Mouse (Mus musculus): ENCODE data around the gene Topaz1. TPM values are rescaled to one million over a fixed set of nuclear protein-coding genes. Genes with fewer than 3 reads are reported as not detected.
A peak's percentile ranks its signal among the peaks of the same experiment; 100 is the strongest.

Topaz1 gene
- not detected in 2 replicates for total RNA-seq (2014; fragmentation: Nextera tagmentation)
- total RNA-seq (2017): 0.11 TPM in 1 of 2 replicates, not detected in the other
- not detected in 2 replicates for polyA plus RNA-seq (2012)

DNA sequence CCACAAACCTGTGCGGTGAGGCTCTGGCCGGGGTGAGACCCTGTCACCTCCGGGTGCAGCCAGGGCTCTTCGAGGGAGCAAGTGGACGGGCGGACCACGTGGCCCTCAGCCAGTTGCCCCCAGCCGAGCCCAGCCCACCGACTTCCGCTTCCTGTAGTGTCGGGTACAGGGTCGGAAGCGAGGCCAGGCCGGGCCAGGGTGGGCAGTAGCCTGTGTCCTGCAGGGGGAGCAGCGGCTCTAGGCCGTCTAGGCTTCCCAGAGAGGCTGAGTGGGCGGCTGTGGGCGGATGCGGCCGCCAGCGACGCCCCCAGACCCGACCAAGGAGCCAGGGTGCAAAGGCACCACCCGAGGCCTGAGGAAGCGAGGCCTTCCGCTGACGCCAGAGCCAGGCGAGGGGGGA lies at the start of gene Topaz1:
Gene Topaz1, plus strand, starts transcription at position 287 of the 400 bp plus-strand sequence.
- DNase-seq (ENCODE audit: low spot score): no peak
- ATAC-seq (ENCODE audit: extremely low read depth, insufficient number of reproducible peaks, low FRiP score, poor library complexity, severe bottlenecking): no peak
- Histone ChIP-seq H3K27me3 (ENCODE audit: insufficient read depth, low read length) (peaks cover 8% of the 10 kb centered on the region; the same call in 1 of the 2 replicates), H3K4me3 (ENCODE audit: low read depth, low read length) (no peak within 1 kb of the TSS), H3K4me1 (ENCODE audit: insufficient read depth, low read depth, low read length) (no peaks in the 10 kb centered on the region), H3K36me3 (replicated peaks) (no peaks in the 10 kb centered on the region), H3K9me3 (replicated peaks) (no peaks in the 10 kb centered on the region)
- TF ChIP-seq GATA1 (IDR thresholded peaks at IDR 0.05; ENCODE audit: borderline replicate concordance, low read length) (no peak), CTCF (IDR thresholded peaks at IDR 0.05; ENCODE audit: low read depth, low read length) (no peak), POLR2AphosphoS5 (IDR thresholded peaks at IDR 0.05; ENCODE audit: insufficient replicate concordance, low read depth, low read length) (no peak)

DNA sequence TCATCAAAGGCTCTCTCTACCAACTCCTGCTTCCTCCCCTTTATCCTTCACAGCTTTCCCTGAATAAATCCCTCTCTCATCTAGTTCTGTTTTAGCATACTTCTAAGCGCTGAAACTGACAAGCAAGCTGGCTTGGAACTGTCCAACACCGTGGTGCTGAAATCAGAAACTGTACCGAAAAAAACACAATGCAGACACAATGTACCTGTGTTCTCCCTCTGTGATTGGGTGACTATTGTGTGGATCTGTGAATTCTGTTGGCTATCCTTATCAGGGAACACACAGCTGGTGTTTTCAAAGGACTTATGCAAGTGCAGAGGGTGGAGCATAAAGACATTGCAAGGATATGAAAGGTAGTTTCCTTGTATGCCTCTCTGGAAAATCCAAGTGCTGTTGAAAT lies 45.3 kb upstream of the Topaz1 start:
- DNase-seq (ENCODE audit: low spot score) (peak; percentile 4), ATAC-seq (ENCODE audit: extremely low read depth, insufficient number of reproducible peaks, low FRiP score, poor library complexity, severe bottlenecking) (no peak)
- no peaks in the 10 kb centered on the region for H3K36me3 ChIP-seq (replicated peaks)
- no peaks in the 10 kb centered on the region for H3K9me3 ChIP-seq (replicated peaks)
- H3K4me3 ChIP-seq (ENCODE audit: low read depth, low read length): no peak overlapping the region
- H3K27me3 ChIP-seq (ENCODE audit: insufficient read depth, low read length): no peaks in the 10 kb centered on the region
- no peaks in the 10 kb centered on the region for H3K4me1 ChIP-seq (ENCODE audit: insufficient read depth, low read depth, low read length)
- TF ChIP-seq CTCF (IDR thresholded peaks at IDR 0.05; ENCODE audit: low read depth, low read length) (no peak), GATA2 (IDR thresholded peaks at IDR 0.05; ENCODE audit: borderline replicate concordance, low read depth, low read length) (no peak), POLR2AphosphoS5 (IDR thresholded peaks at IDR 0.05; ENCODE audit: insufficient replicate concordance, low read depth, low read length) (no peak)

DNA sequence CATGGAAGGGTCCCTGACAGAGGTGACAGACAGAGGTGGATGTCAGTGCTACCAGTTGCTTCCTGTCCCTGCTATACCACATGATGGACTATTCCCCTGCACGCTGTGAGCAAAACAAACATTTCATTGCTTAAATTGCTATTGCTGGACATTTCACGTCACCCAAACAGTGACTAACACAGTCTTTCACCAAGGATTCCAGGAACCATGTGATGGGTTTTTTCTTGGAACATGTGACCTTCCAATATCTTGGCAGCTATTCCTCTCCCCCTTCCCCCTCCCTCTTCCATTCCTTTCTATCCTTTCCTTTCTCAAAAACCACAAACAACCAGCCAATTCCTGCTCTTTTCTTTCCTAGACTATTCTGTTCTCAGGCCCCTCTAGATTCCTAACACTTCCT lies 33.3 kb upstream of the Topaz1 start:
- ATAC-seq (ENCODE audit: extremely low read depth, insufficient number of reproducible peaks, low FRiP score, poor library complexity, severe bottlenecking): no peak
- H3K27me3 ChIP-seq (ENCODE audit: insufficient read depth, low read length): peaks cover 18% of the 10 kb centered on the region
- H3K36me3 ChIP-seq (replicated peaks): no peaks in the 10 kb centered on the region
- no peaks in the 10 kb centered on the region for H3K4me1 ChIP-seq (ENCODE audit: insufficient read depth, low read depth, low read length)
- H3K9me3 ChIP-seq (replicated peaks): no peaks in the 10 kb centered on the region
- DNase-seq (ENCODE audit: low spot score): no peak
- TF ChIP-seq CTCF (IDR thresholded peaks at IDR 0.05; ENCODE audit: low read depth, low read length) (no peak), TAL1 (conservative IDR thresholded peaks at IDR 0.05; ENCODE audit: low read depth, low read length) (no peak), GATA1 (IDR thresholded peaks at IDR 0.05; ENCODE audit: borderline replicate concordance, low read length) (no peak), POLR2AphosphoS5 (IDR thresholded peaks at IDR 0.05; ENCODE audit: insufficient replicate concordance, low read depth, low read length) (no peak), GATA2 (IDR thresholded peaks at IDR 0.05; ENCODE audit: borderline replicate concordance, low read depth, low read length) (no peak)
- no peak overlapping the region for H3K4me3 ChIP-seq (ENCODE audit: low read depth, low read length)

DNA sequence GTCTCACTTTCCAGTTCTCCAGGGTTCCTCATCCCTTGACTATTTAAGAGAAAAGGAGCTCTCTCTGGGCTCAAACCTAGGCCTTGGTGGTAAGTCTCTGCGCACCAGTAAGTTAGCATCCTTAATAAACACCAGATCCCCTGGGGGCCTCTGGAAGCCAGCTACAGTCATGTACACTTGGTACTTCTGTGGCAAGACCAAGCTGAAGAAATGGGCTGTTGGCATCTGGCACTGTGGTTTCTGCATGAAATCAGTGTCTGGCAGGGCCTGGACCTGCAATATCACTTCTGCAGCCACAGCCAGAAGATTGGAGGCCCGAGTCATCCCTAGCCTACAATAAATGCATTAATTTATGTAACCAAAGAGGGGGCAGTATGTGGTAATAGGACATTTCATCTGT lies 32.1 kb upstream of the Topaz1 start:
- Histone ChIP-seq H3K4me1 (ENCODE audit: insufficient read depth, low read depth, low read length) (no peaks in the 10 kb centered on the region), H3K27me3 (ENCODE audit: insufficient read depth, low read length) (peaks cover 25% of the 10 kb centered on the region), H3K4me3 (ENCODE audit: low read depth, low read length) (no peak overlapping the region), H3K36me3 (replicated peaks) (no peaks in the 10 kb centered on the region), H3K9me3 (replicated peaks) (no peaks in the 10 kb centered on the region)
- DNase-seq (ENCODE audit: low spot score) (no peak), ATAC-seq (ENCODE audit: extremely low read depth, insufficient number of reproducible peaks, low FRiP score, poor library complexity, severe bottlenecking) (no peak)
- TF ChIP-seq TAL1 (conservative IDR thresholded peaks at IDR 0.05; ENCODE audit: low read depth, low read length): no peak
- no peak for TF ChIP-seq GATA2 (IDR thresholded peaks at IDR 0.05; ENCODE audit: borderline replicate concordance, low read depth, low read length)
- no peak for TF ChIP-seq POLR2AphosphoS5 (IDR thresholded peaks at IDR 0.05; ENCODE audit: insufficient replicate concordance, low read depth, low read length)
- TF ChIP-seq CTCF (IDR thresholded peaks at IDR 0.05; ENCODE audit: low read depth, low read length): no peak
- TF ChIP-seq GATA1 (IDR thresholded peaks at IDR 0.05; ENCODE audit: borderline replicate concordance, low read length): no peak

DNA sequence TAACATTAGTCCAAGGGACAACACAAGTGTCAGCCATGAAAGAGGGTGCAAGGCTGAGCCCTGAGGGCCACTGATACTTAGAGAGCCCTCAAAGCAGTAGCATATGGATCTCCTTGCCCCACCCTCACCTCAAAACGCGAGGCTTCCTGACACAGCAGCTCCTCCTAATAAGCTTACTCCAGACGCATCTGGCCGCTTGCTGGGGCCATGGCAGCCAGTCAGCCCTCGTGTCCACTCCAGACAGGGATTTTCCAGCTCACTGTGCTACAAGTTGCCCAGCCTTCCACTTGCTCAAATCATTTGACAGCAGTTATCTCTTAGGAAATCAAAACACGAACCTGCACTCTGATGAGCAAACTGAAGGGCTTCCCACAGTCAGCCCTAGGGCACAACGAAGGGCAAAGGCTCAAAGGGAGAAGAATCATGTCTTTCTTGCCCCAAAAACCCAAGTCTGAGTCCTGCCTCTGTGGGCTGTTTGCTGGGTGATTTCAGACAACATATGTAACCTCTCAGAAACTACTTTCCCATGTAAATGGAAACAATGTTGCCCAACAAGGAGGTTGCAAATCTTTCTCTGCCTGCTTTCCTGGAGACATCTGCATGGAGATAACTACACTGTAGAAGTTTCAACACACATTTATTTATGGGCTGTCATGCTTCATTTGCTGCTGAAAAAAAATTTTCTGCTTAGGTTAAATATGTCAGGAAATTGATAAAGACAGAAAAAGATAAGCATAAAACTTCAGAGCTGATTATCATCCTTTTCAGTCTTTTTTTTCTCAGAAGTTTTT lies 30.8 kb upstream of the Topaz1 start:
- no peaks in the 10 kb centered on the region for H3K9me3 ChIP-seq (replicated peaks)
- no peak for TF ChIP-seq POLR2AphosphoS5 (IDR thresholded peaks at IDR 0.05; ENCODE audit: insufficient replicate concordance, low read depth, low read length)
- TF ChIP-seq TAL1 (conservative IDR thresholded peaks at IDR 0.05; ENCODE audit: low read depth, low read length): no peak
- TF ChIP-seq CTCF (IDR thresholded peaks at IDR 0.05; ENCODE audit: low read depth, low read length): no peak
- TF ChIP-seq GATA1 (IDR thresholded peaks at IDR 0.05; ENCODE audit: borderline replicate concordance, low read length): no peak
- TF ChIP-seq GATA2 (IDR thresholded peaks at IDR 0.05; ENCODE audit: borderline replicate concordance, low read depth, low read length): no peak

DNA sequence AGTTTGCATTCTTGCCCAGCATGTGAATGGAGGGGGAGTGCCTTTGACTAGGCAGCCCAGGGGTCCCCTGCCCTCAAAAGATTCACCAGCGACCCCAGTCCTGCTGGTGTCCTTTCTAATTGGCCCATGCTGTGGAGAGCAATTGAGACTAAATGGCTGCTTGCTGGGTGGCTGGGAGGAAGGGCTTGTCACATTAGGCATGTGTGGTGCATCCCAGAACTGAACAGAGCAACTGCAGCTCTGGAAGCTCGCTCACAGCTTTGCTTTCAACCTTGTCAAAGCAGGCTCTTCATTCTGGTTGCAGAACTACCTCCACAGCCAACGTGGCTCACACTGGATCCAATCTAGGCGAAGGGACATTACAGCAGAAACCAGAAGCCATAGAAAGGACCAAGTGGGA lies 24.9 kb upstream of the Topaz1 start:
- Histone ChIP-seq H3K36me3 (replicated peaks) (no peaks in the 10 kb centered on the region), H3K27me3 (ENCODE audit: insufficient read depth, low read length) (peaks cover 28% of the 10 kb centered on the region), H3K9me3 (replicated peaks) (no peaks in the 10 kb centered on the region), H3K4me1 (ENCODE audit: insufficient read depth, low read depth, low read length) (no peaks in the 10 kb centered on the region), H3K4me3 (ENCODE audit: low read depth, low read length) (no peak overlapping the region)
- DNase-seq (ENCODE audit: low spot score) (no peak), ATAC-seq (ENCODE audit: extremely low read depth, insufficient number of reproducible peaks, low FRiP score, poor library complexity, severe bottlenecking) (no peak)
- no peak for TF ChIP-seq CTCF (IDR thresholded peaks at IDR 0.05; ENCODE audit: low read depth, low read length)
- TF ChIP-seq POLR2AphosphoS5 (IDR thresholded peaks at IDR 0.05; ENCODE audit: insufficient replicate concordance, low read depth, low read length): no peak
- TF ChIP-seq TAL1 (conservative IDR thresholded peaks at IDR 0.05; ENCODE audit: low read depth, low read length): no peak
- TF ChIP-seq GATA1 (IDR thresholded peaks at IDR 0.05; ENCODE audit: borderline replicate concordance, low read length): no peak
- no peak for TF ChIP-seq GATA2 (IDR thresholded peaks at IDR 0.05; ENCODE audit: borderline replicate concordance, low read depth, low read length)

More for the DNA sequence above, 30.8 kb upstream of the Topaz1 start:
- no peak overlapping the region for H3K4me3 ChIP-seq (ENCODE audit: low read depth, low read length)
- H3K27me3 ChIP-seq (ENCODE audit: insufficient read depth, low read length): peaks cover 28% of the 10 kb centered on the region
- H3K4me1 ChIP-seq (ENCODE audit: insufficient read depth, low read depth, low read length): no peaks in the 10 kb centered on the region
- no peak for DNase-seq (ENCODE audit: low spot score)
- peak; percentile 45 for ATAC-seq (ENCODE audit: extremely low read depth, insufficient number of reproducible peaks, low FRiP score, poor library complexity, severe bottlenecking)
- no peaks in the 10 kb centered on the region for H3K36me3 ChIP-seq (replicated peaks)
